Mouse (Mus musculus) lung, embryonic 14.5 days (tissue): ENCODE data around the gene Chrd. TPM values are rescaled to one million over a fixed set of nuclear protein-coding genes. Genes with fewer than 3 reads are reported as not detected.

Experiments
- ATAC-seq: fragments of 200-750 bp; cut with Nextera tagmentation; 2 replicates; pipeline ENCODE4 v1.8.0; 2017; ENCODE audit warnings: mild to moderate bottlenecking, moderate TSS enrichment, moderate library complexity; ENCODE audit not compliant: insufficient read depth
- DNase-seq: peaks from one replicate; pipeline ENCODE4 v3.0.0-alpha.2; 2015
- H3K27ac ChIP-seq: fragments of 300-500 bp; sonication (generic); 2 replicates; pipeline ENCODE4 v1.5.1; 2014; ENCODE audit warnings: low read depth, mild to moderate bottlenecking, moderate library complexity
- H3K27me3 ChIP-seq: fragments of 300-500 bp; sonication (generic); 2 replicates; pipeline ENCODE4 v1.6.1; 2014; ENCODE audit warnings: low read length, control low read depth; ENCODE audit not compliant: insufficient read depth
- H3K36me3 ChIP-seq: fragments of 300-500 bp; sonication (generic); 2 replicates; pipeline ENCODE4 v1.6.1; 2014; ENCODE audit warnings: control low read depth; ENCODE audit not compliant: insufficient read depth
- H3K4me1 ChIP-seq: fragments of 300-500 bp; sonication (generic); 2 replicates; pipeline ENCODE4 v1.6.1; 2014; ENCODE audit warnings: antibody characterized with exemption, control low read depth; ENCODE audit not compliant: insufficient read depth
- H3K4me2 ChIP-seq: fragments of 300-500 bp; sonication (generic); 2 replicates; pipeline ENCODE4 v1.6.1; 2014; ENCODE audit warnings: mild to moderate bottlenecking
- H3K4me3 ChIP-seq: fragments of 300-500 bp; sonication (generic); 2 replicates; pipeline ENCODE4 v1.5.1; 2014; ENCODE audit warnings: low read depth, low read length
- H3K9ac ChIP-seq: fragments of 300-500 bp; sonication (generic); 2 replicates; pipeline ENCODE4 v1.6.1; 2014
- H3K9me3 ChIP-seq: fragments of 300-500 bp; sonication (generic); 2 replicates; pipeline ENCODE4 v1.6.1; 2016; ENCODE audit warnings: low read depth, low read length, control low read depth
- CTCF ChIP-seq: IDR thresholded peaks from 2 replicates; pipeline ENCODE4 v1.5.1; 2016; ENCODE audit warnings: antibody characterized with exemption, low read depth
- WGBS: fragments of 180-500 bp; shearing (Covaris S2); extraction: QIAGEN DNeasy Blood & Tissue Kit; methylation state at CpG from one replicate; pipeline ENCODE4 v1.1.7; 2014; 5-methylcytosine and 5-hydroxymethylcytosine counted together
- polyA plus RNA-seq: library from polyadenylated mRNA; unstranded; fragments of >200 nt; fragmentation: Nextera tagmentation; extraction: Ambion mirVana; gene quantifications from 2 replicates; pipeline ENCODE4 v1.2.1, GENCODE M21; 2014

Chrd gene
- polyA plus RNA-seq, 1 experiment from 2014 or later, result 4.8 TPM

DNA sequence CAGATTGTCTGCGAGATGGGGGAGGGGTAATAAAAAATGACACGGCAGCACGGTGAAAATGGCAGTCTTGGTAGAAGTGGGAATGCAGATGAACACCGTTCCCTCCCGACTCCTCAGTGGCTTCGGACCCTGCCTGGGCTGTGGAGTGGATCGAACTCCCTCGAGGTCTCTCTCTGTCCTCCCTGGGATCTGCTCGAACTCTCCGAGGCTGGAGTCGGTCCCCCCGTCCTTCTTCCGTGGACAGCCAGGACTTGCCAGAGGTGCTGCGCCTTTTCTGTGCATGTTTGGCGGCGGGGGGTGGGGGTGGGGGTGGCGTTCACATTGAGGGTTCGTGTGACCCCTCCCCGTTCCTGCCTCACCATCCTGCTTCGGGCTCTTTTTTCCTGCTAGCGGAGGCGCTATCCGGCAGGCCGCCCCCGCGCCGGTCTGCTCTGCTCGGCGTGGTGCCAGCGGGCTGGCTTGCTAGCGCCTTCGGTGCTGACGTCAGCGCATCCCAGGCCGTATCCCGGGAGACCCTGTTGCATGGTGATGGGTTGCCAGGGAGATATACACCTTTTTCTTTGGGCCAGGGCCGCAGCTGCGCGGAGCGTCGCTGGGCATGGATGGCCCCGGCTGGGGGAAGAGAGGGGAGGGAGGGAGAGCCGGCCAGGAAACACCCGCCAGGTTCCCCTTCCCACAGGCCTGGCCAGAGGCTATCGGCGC lies 37.2 kb upstream of the Chrd start:
- Histone ChIP-seq H3K4me3 (peak overlapping the region; percentile 37), H3K4me2 (peak overlapping the region; percentile 68), H3K4me1 (0 out of 2 replicates have a peak, but pooled peaks cover 2% of the 10 kb centered on the region), H3K9me3 (no peaks in the 10 kb centered on the region), H3K36me3 (peaks cover 21% of the 10 kb centered on the region), H3K9ac (peak overlapping the region; percentile 43), H3K27ac (no peak overlapping the region), H3K27me3 (no peaks in the 10 kb centered on the region)
- 3% methylated on average over 46 of the region's 46 CpGs for WGBS
- ATAC-seq, result peak; percentile 38; the same call in 1 of the 2 replicates
- TF ChIP-seq CTCF, result no peak
- DNase-seq, result peak; percentile 90

DNA sequence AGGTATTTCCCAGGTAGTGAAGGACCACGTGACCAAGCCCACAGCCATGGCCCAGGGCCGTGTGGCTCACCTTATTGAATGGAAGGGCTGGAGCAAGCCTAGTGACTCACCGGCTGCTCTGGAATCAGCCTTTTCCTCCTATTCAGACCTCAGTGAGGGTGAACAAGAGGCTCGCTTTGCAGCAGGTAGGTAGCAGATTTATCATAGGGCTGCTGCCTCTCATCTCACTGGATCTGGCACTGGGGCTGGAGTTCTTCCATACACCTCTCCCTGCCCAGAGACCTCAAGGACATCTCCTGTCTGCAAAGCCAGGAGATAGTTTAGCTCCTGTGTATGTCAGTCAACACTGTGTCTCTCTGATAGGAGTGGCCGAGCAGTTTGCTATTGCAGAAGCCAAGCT lies 33.7 kb upstream of the Chrd start:
- no peak overlapping the region for H3K4me3 ChIP-seq
- no peak overlapping the region for H3K27ac ChIP-seq
- no peaks in the 10 kb centered on the region for H3K9me3 ChIP-seq
- DNase-seq, result no peak
- no peak for TF ChIP-seq CTCF
- WGBS, result 68% methylated on average over 5 of the region's 5 CpGs
- H3K9ac ChIP-seq, result no peak overlapping the region
- H3K4me2 ChIP-seq, result no peak overlapping the region
- no peaks in the 10 kb centered on the region for H3K27me3 ChIP-seq
- H3K36me3 ChIP-seq, result no peaks in the 10 kb centered on the region; the same call in 1 of the 2 replicates
- ATAC-seq, result no peak
- peaks cover 5% of the 10 kb centered on the region; the same call in 1 of the 2 replicates for H3K4me1 ChIP-seq

DNA sequence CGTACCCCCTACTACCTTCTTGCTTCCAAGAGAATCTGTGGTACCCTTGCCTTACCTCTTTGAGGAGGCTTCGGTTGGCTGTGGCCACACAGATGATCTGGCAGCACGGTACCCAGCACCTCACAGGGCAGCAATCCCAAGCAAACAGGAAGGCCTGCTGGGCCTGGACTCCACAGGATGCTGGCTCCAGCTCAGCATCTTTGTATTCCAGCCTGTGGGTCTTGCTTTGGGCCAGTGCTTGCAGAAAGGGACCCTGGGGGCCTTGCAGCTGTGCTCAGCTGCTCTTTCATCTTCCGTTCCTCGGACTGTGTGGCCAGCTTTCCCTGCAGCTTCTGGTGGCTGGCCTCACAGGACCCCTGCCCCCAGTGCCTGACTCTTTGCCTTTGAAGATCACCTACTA lies 32.9 kb upstream of the Chrd start:
- DNase-seq (no peak), ATAC-seq (no peak)
- H3K9ac ChIP-seq, result no peak overlapping the region
- H3K36me3 ChIP-seq, result no peaks in the 10 kb centered on the region; the same call in 1 of the 2 replicates
- H3K4me2 ChIP-seq, result no peak overlapping the region
- no peaks in the 10 kb centered on the region for H3K9me3 ChIP-seq
- H3K4me1 ChIP-seq, result peaks cover 5% of the 10 kb centered on the region; the same call in 1 of the 2 replicates
- 43% methylated on average over 5 of the region's 5 CpGs for WGBS
- TF ChIP-seq CTCF, result no peak
- no peak overlapping the region for H3K4me3 ChIP-seq
- no peak overlapping the region for H3K27ac ChIP-seq
- H3K27me3 ChIP-seq, result no peaks in the 10 kb centered on the region

GRCm38 (mm10) chr16:20701316-20701715 lies 31.6 kb upstream of the Chrd start:
- H3K9ac ChIP-seq, result no peak overlapping the region
- no peak for DNase-seq

GRCm38 (mm10) chr16:20701729-20702521 lies 31.0 kb upstream of the Chrd start:
- Histone ChIP-seq H3K27ac (no peak overlapping the region; the same call in 1 of the 2 replicates), H3K36me3 (peaks cover 3% of the 10 kb centered on the region; the same call in 1 of the 2 replicates), H3K9me3 (no peaks in the 10 kb centered on the region), H3K9ac (no peak overlapping the region), H3K4me1 (peaks cover 3% of the 10 kb centered on the region; the same call in 1 of the 2 replicates), H3K4me3 (no peak overlapping the region), H3K4me2 (0 out of 2 replicates have a peak overlapping the region, but pooled peaks have one; percentile 8), H3K27me3 (no peaks in the 10 kb centered on the region)
- TF ChIP-seq CTCF, result no peak
- ATAC-seq, result peak; percentile 52; the same call in 1 of the 2 replicates
- no peak for DNase-seq
- 21% methylated on average over 12 of the region's 12 CpGs for WGBS

More at GRCm38 (mm10) chr16:20701316-20701715, 31.6 kb upstream of the Chrd start:
- H3K9me3 ChIP-seq, result no peaks in the 10 kb centered on the region
- H3K27me3 ChIP-seq, result no peaks in the 10 kb centered on the region
- H3K27ac ChIP-seq, result no peak overlapping the region; the same call in 1 of the 2 replicates
- WGBS, result 55% methylated on average over 7 of the region's 7 CpGs
- no peak for ATAC-seq
- H3K36me3 ChIP-seq, result no peaks in the 10 kb centered on the region; the same call in 1 of the 2 replicates
- H3K4me2 ChIP-seq, result no peak overlapping the region
- TF ChIP-seq CTCF, result no peak
- H3K4me3 ChIP-seq, result no peak overlapping the region
- peaks cover 3% of the 10 kb centered on the region; the same call in 1 of the 2 replicates for H3K4me1 ChIP-seq

- Histone ChIP-seq H3K27me3 (no peaks in the 10 kb centered on the region), H3K4me2 (0 out of 2 replicates have a peak overlapping the region, but pooled peaks have one; percentile 8), H3K4me3 (no peak overlapping the region), H3K9ac (no peak overlapping the region), H3K27ac (no peak overlapping the region), H3K36me3 (peaks cover 5% of the 10 kb centered on the region; the same call in 1 of the 2 replicates), H3K9me3 (no peaks in the 10 kb centered on the region), H3K4me1 (peaks cover 3% of the 10 kb centered on the region; the same call in 1 of the 2 replicates)
- DNase-seq (peak; percentile 88), ATAC-seq (peak; percentile 81)
- WGBS, result 10% methylated on average over 8 of the region's 8 CpGs
- TF ChIP-seq CTCF, result peak; percentile 82
These were observed 30.4 kb upstream of the Chrd start for GRCm38 (mm10) chr16:20702522-20702893.
